Mouse (Mus musculus) G1E (cell line): ENCODE measurements at regions not wholly inside any gene's neighbourhood (a gene's known extent, or its start where the extent isn't known, plus 50 kb on each side); places are given as distances from the start of the nearest gene placed in this dataset.

Source experiments
- ATAC-seq: 2 replicates; pipeline ENCODE4 v1.8.0; 2016; ENCODE audit warnings: mild to moderate bottlenecking; ENCODE audit not compliant: insufficient number of reproducible peaks, poor library complexity, low FRiP score, severe bottlenecking; ENCODE audit errors: extremely low read depth
- DNase-seq: peaks from one replicate; pipeline ENCODE4 v3.0.0; 2012; ENCODE audit warnings: low spot score
- H3K27me3 ChIP-seq: 2 replicates; pipeline ENCODE4 v1.6.1; 2012; ENCODE audit warnings: mild to moderate bottlenecking, low read length, inconsistent platforms; ENCODE audit not compliant: insufficient read depth
- H3K36me3 ChIP-seq: replicated peaks from 2 replicates; pipeline ENCODE3; 2012; ENCODE audit warnings: mild to moderate bottlenecking, inconsistent platforms
- H3K4me1 ChIP-seq: 2 replicates; pipeline ENCODE4 v1.6.1; 2012; ENCODE audit warnings: low read depth, low read length, inconsistent platforms, mixed read lengths; ENCODE audit not compliant: insufficient read depth
- H3K4me3 ChIP-seq: 2 replicates; pipeline ENCODE4 v1.5.1; 2012; ENCODE audit warnings: low read depth, mild to moderate bottlenecking, inconsistent platforms, low read length, moderate library complexity, mixed read lengths
- H3K9me3 ChIP-seq: replicated peaks from 2 replicates; pipeline ENCODE4 v1.6.1; 2012; ENCODE audit warnings: inconsistent platforms
- CTCF ChIP-seq: IDR thresholded peaks from 2 replicates; pipeline ENCODE4 v1.5.1; 2012; ENCODE audit warnings: low read depth, low read length, inconsistent platforms, mixed read lengths
- GATA1 ChIP-seq: IDR thresholded peaks from 2 replicates; pipeline ENCODE4 v1.6.1; 2012; ENCODE audit warnings: borderline replicate concordance, low read length, inconsistent platforms, mixed read lengths
- GATA2 ChIP-seq: IDR thresholded peaks from 2 replicates; pipeline ENCODE4 v1.6.1; 2012; ENCODE audit warnings: low read depth, low read length, inconsistent platforms, borderline replicate concordance
- POLR2AphosphoS5 ChIP-seq: IDR thresholded peaks from 2 replicates; pipeline ENCODE4 v1.6.1; 2012; ENCODE audit warnings: low read depth, low read length, inconsistent platforms; ENCODE audit not compliant: insufficient replicate concordance
- TAL1 ChIP-seq: conservative IDR thresholded peaks from 2 replicates; pipeline ENCODE4 v1.6.1; 2012; ENCODE audit warnings: low read depth, low read length, inconsistent platforms, mixed read lengths

DNA sequence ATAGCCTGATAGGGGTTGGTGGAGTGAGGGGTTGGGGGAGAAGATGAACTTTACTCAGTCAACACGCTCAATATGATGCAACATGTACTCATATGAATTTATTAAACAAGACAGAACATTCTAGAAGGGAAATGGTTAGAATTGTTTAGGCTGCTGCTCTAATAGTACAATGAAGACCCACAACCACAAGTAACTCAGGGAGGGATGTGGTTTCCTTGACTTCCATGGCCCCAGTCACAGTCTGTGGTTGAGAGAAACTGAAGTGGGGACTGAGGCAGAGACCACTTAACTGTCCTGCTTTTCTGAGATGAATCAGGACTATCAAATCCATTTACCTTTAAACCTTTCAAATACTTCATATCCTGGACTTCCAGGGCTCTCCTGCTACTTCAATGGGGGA lies 120.5 kb upstream of the Rbm19 start:
- TF ChIP-seq GATA1 (no peak), CTCF (no peak), POLR2AphosphoS5 (no peak), GATA2 (no peak), TAL1 (no peak)
- H3K4me3 ChIP-seq: no peak overlapping the region
- no peaks in the 10 kb centered on the region for H3K36me3 ChIP-seq
- no peaks in the 10 kb centered on the region for H3K4me1 ChIP-seq
- H3K9me3 ChIP-seq: peaks cover 68% of the 10 kb centered on the region
- ATAC-seq (no peak), DNase-seq (no peak)
- H3K27me3 ChIP-seq: no peaks in the 10 kb centered on the region

DNA sequence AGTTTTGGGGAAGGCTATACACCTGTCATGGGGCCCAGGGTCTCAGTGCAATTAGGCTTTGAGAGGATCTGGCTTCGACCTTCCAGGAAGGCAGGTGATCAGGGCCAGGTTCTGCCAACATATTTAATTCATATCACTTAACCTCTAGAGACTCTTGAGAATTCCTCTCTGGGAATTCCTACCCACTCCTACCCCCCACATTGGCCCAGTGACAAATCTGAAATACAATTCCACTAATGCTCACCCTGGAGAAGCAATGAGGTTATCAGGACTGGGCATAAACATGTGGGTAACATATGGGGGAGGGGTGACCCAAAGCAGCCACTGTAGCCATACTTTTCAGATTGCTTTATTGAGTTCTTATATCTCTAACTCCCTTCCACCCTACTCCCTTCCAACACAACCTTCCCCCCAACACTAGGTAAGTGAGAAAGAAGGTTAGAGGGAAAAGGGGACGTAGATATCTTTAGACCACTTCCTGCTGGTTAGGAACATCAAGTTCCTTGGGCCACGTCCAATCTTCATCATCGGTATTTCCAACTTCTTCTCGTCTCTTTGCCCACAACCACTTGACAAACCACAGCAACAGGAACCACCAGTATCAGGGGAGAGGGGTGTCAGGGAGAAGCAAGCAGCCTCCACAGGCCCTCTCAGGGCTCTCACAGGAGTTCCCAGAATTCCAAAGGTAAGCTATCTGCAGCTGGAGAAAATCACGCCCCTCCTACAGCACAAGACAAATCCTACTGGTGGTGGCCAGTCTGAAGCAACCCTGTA lies 110.4 kb upstream of the Rbm19 start:
- DNase-seq (no peak), ATAC-seq (no peak)
- Histone ChIP-seq H3K4me1 (no peaks in the 10 kb centered on the region), H3K9me3 (peaks cover 74% of the 10 kb centered on the region), H3K36me3 (no peaks in the 10 kb centered on the region), H3K4me3 (no peak overlapping the region), H3K27me3 (no peaks in the 10 kb centered on the region)
- TF ChIP-seq CTCF: no peak
- TF ChIP-seq POLR2AphosphoS5: no peak
- no peak for TF ChIP-seq GATA1
- TF ChIP-seq TAL1: no peak
- TF ChIP-seq GATA2: no peak

DNA sequence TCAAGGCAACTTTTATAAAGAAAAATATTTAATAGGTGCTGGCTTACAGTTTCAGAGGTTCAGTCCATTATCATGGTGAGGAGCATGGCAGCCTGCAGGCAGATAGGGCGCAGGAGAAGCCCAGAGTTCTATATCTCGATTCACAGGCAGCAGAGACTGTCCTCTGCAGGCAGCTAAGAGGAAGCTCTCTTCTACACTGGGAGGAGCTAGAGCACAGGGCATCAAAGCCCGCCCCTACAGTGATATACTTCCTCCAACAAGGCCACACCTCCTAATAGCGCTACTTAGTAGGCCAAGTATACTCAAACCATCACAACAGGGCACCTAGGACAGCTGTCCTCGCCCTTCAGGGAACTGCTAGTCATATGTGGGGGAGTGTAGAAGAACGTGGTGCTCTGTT lies 108.5 kb upstream of the Rbm19 start:
- Histone ChIP-seq H3K9me3 (peaks cover 66% of the 10 kb centered on the region), H3K27me3 (no peaks in the 10 kb centered on the region), H3K36me3 (no peaks in the 10 kb centered on the region), H3K4me1 (no peaks in the 10 kb centered on the region), H3K4me3 (no peak overlapping the region)
- ATAC-seq: no peak
- TF ChIP-seq POLR2AphosphoS5 (no peak), GATA1 (no peak), CTCF (no peak), GATA2 (no peak)
- no peak for DNase-seq

DNA sequence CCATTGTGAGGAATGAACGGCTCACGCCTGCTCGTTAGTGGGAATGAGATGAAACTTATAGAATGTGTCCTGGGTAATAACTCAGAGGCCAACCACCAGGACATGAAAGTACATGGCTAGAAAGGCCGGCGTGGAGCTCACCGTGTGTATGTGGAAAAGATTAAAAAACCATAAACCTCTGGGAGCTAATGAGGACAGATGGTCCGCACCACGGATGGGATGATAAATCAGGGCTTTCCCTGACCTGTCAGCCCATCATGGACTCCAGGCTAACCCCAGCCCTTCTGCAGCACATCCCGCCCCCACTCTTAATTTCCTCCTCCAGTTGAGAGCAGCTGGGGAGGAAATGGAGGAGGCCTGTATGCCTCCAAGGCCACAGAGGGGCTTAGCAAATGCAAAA lies 108.0 kb upstream of the Rbm19 start:
- DNase-seq (no peak), ATAC-seq (no peak)
- TF ChIP-seq TAL1 (no peak), CTCF (no peak)
- Histone ChIP-seq H3K9me3 (peaks cover 65% of the 10 kb centered on the region), H3K4me1 (no peaks in the 10 kb centered on the region), H3K36me3 (no peaks in the 10 kb centered on the region), H3K27me3 (no peaks in the 10 kb centered on the region), H3K4me3 (no peak overlapping the region)

DNA sequence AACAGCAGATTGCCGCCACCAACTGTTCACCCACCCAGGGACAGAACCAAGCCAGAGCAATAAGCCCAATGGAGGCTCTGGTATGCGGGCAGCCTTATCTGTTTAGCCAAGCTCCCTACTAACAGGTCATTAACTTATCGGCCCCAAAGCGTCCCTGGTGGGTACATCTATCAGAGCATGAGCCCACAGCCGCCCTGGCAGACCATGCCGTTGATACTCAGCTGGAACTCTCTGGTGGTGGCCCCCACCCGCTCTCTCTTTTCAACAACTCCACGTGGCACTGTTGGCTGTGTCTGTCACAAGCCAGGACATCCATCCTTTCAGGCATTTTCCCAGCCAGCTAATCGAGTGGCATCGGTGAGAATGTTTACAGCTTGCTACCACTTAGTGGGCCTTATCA lies 100.8 kb upstream of the Rbm19 start:
- Histone ChIP-seq H3K4me1 (no peaks in the 10 kb centered on the region), H3K9me3 (peaks cover 66% of the 10 kb centered on the region), H3K36me3 (no peaks in the 10 kb centered on the region), H3K27me3 (no peaks in the 10 kb centered on the region), H3K4me3 (no peak overlapping the region)
- ATAC-seq: no peak
- no peak for DNase-seq
- TF ChIP-seq GATA2 (no peak), TAL1 (no peak), POLR2AphosphoS5 (no peak), GATA1 (no peak), CTCF (no peak)

DNA sequence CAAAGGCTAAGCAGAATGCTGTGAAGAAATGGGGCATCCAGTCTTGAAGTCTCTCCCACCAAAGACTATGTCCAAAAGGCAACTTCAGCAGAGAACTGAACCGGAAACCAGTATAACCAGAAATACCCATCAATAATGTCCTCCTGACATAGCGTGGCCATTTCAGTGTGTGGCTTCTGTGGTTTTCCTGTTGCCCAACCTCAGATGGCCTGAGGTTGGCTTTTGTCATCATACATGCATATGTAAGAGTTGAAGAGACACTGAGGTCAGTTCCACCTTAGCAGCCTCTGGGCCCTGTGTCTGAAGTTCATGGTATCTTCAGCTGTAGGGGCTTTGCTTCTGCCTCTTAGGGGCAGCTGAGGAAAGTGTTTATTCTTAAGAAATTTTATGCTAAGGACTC lies 98.1 kb upstream of the Rbm19 start:
- Histone ChIP-seq H3K9me3 (peaks cover 68% of the 10 kb centered on the region), H3K36me3 (no peaks in the 10 kb centered on the region), H3K4me1 (no peaks in the 10 kb centered on the region), H3K4me3 (no peak overlapping the region), H3K27me3 (no peaks in the 10 kb centered on the region)
- DNase-seq: no peak
- TF ChIP-seq GATA1: no peak
- TF ChIP-seq POLR2AphosphoS5: no peak
- no peak for TF ChIP-seq TAL1
- TF ChIP-seq CTCF: no peak
- TF ChIP-seq GATA2: no peak
- ATAC-seq: no peak

DNA sequence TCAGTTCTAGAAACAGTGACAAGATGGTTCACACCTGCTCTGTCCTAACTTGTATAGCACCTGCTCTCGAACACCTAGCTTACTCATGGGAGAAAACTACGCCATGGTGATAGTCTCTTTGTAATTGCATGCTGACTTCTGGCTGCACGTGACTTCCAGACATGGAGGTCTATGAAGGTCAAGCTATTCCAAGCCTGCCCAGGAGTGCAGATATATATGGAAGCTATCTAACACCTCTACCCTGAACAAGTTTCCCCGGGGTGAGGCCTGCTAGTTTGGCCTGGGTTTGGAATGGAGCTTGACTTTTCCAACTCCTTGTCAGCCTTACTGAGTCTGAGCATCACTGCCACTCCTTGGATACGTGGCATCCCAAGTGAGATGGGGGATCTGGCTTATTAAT lies 95.5 kb upstream of the Rbm19 start:
- Histone ChIP-seq H3K27me3 (no peaks in the 10 kb centered on the region), H3K9me3 (peaks cover 63% of the 10 kb centered on the region), H3K36me3 (no peaks in the 10 kb centered on the region), H3K4me3 (no peak overlapping the region), H3K4me1 (no peaks in the 10 kb centered on the region)
- DNase-seq (no peak), ATAC-seq (no peak)
- TF ChIP-seq GATA1 (no peak), GATA2 (no peak), CTCF (no peak), POLR2AphosphoS5 (no peak), TAL1 (no peak)
